Mouse (Mus musculus) cortical plate, adult 2 months (tissue): ENCODE measurements around the gene Mras. TPM values are rescaled to one million over a fixed set of nuclear protein-coding genes. Genes with fewer than 3 reads are reported as not detected.

Experiments used
- H3K27ac ChIP-seq: fragments of 200-500 bp; 2 replicates; pipeline ENCODE4 v1.5.1; 2012; ENCODE audit warnings: low read length, control low read depth, inconsistent platforms; ENCODE audit not compliant: insufficient read depth
- H3K4me1 ChIP-seq: fragments of 200-500 bp; 2 replicates; pipeline ENCODE4 v1.6.1; 2011; ENCODE audit warnings: low read length; ENCODE audit not compliant: control insufficient read depth, insufficient read depth
- H3K4me3 ChIP-seq: fragments of 200-500 bp; 2 replicates; pipeline ENCODE4 v1.5.1; 2011; ENCODE audit warnings: mild to moderate bottlenecking, low read length, control low read depth; ENCODE audit not compliant: insufficient read depth
- CTCF ChIP-seq: fragments of 200-500 bp; IDR thresholded peaks from 2 replicates; pipeline ENCODE4 v1.5.1; 2011; ENCODE audit warnings: mild to moderate bottlenecking, control low read depth, low read length; ENCODE audit not compliant: insufficient read depth; ENCODE audit errors: extremely low read depth
- POLR2A ChIP-seq: fragments of 200-500 bp; IDR thresholded peaks from 2 replicates; pipeline ENCODE4 v1.6.1; 2011; ENCODE audit warnings: mild to moderate bottlenecking, low read length, control low read depth; ENCODE audit not compliant: insufficient read depth; ENCODE audit errors: extremely low read depth
- polyA plus RNA-seq: library from polyadenylated mRNA; depleted of rRNA; stranded (reverse); fragments of >200 nt; gene quantifications from 2 replicates; pipeline ENCODE4 v1.2.3, GENCODE M21; 2012

Gene Mras
- polyA plus RNA-seq, 1 experiment: 176 TPM

GRCm38 (mm10) chr9:99440941-99441340 lies 3.8 kb upstream of the Mras start:
- Histone ChIP-seq H3K4me1 (peaks cover 14% of the 10 kb centered on the region), H3K27ac (no peak overlapping the region), H3K4me3 (no peak overlapping the region)
- TF ChIP-seq POLR2A: no peak
- no peak for TF ChIP-seq CTCF

- no peak overlapping the region for H3K4me3 ChIP-seq
- no peak overlapping the region for H3K27ac ChIP-seq
- peaks cover 15% of the 10 kb centered on the region for H3K4me1 ChIP-seq
- TF ChIP-seq CTCF (no peak), POLR2A (no peak)
Measured at GRCm38 (mm10) chr9:99439064-99439463, 1.9 kb upstream of the Mras start.

GRCm38 (mm10) chr9:99437781-99438565 lies 792 bp upstream of the Mras start:
- 0 out of 2 replicates have a peak overlapping the region, but pooled peaks have one; percentile 94 for H3K4me3 ChIP-seq
- H3K27ac ChIP-seq: no peak overlapping the region
- TF ChIP-seq POLR2A (no peak), CTCF (no peak)
- H3K4me1 ChIP-seq: peaks cover 17% of the 10 kb centered on the region

GRCm38 (mm10) chr9:99436182-99437030 lies 775 bp downstream of the Mras start:
- Histone ChIP-seq H3K4me3 (peak overlapping the region; percentile 94), H3K27ac (peak overlapping the region; percentile 88), H3K4me1 (peaks cover 12% of the 10 kb centered on the region)
- TF ChIP-seq POLR2A (no peak), CTCF (no peak)

- peak overlapping the region; percentile 88 for H3K27ac ChIP-seq
- TF ChIP-seq CTCF: no peak
- no peak for TF ChIP-seq POLR2A
Measured at GRCm38 (mm10) chr9:99435619-99436181, 1.5 kb downstream of the Mras start.

GRCm38 (mm10) chr9:99434892-99435618 lies 2.1 kb downstream of the Mras start:
- H3K4me3 ChIP-seq: peak overlapping the region; percentile 94
- TF ChIP-seq CTCF: no peak
- TF ChIP-seq POLR2A: peak; percentile 94
- H3K27ac ChIP-seq: peak overlapping the region; percentile 88
- H3K4me1 ChIP-seq: peaks cover 14% of the 10 kb centered on the region

More at GRCm38 (mm10) chr9:99435619-99436181, 1.5 kb downstream of the Mras start:
- Histone ChIP-seq H3K4me3 (peak overlapping the region; percentile 94), H3K4me1 (peaks cover 12% of the 10 kb centered on the region)

GRCm38 (mm10) chr9:99432478-99432877 lies 4.7 kb downstream of the Mras start:
- Histone ChIP-seq H3K4me1 (peaks cover 22% of the 10 kb centered on the region), H3K27ac (peak overlapping the region; percentile 70), H3K4me3 (no peak overlapping the region)

GRCm38 (mm10) chr9:99431963-99432362 lies 5.2 kb downstream of the Mras start:
- no peak overlapping the region for H3K4me3 ChIP-seq
- no peak overlapping the region for H3K27ac ChIP-seq
- peaks cover 22% of the 10 kb centered on the region for H3K4me1 ChIP-seq
- TF ChIP-seq POLR2A (no peak), CTCF (no peak)

More at GRCm38 (mm10) chr9:99432478-99432877, 4.7 kb downstream of the Mras start:
- no peak for TF ChIP-seq POLR2A
- no peak for TF ChIP-seq CTCF

GRCm38 (mm10) chr9:99431346-99431745 lies 5.8 kb downstream of the Mras start:
- TF ChIP-seq CTCF: no peak
- TF ChIP-seq POLR2A: no peak

More at GRCm38 (mm10) chr9:99431346-99431745, 5.8 kb downstream of the Mras start:
- peak overlapping the region; percentile 41; the same call in 1 of the 2 replicates for H3K27ac ChIP-seq
- H3K4me1 ChIP-seq: peaks cover 24% of the 10 kb centered on the region
- H3K4me3 ChIP-seq: no peak overlapping the region
